Mouse (Mus musculus) midbrain, embryonic 15.5 days (tissue): ENCODE data around the gene Dgke. TPM values are rescaled to one million over a fixed set of nuclear protein-coding genes. Genes with fewer than 3 reads are reported as not detected.
"Not testable (repeated sequence)": the region's sequence is repeated elsewhere in the genome, so short reads cannot be mapped to it uniquely, and the experiment has no call there.

Experiments
- ATAC-seq: fragments of 200-750 bp; cut with Nextera tagmentation; replicated peaks from 2 replicates; pipeline ENCODE4 v1.8.0; 2017; ENCODE audit warnings: moderate TSS enrichment
- H3K27ac ChIP-seq: fragments of 300-500 bp; sonication (generic); 2 replicates; pipeline ENCODE4 v1.5.1; 2015; ENCODE audit warnings: mild to moderate bottlenecking, inconsistent platforms
- H3K27me3 ChIP-seq: fragments of 300-500 bp; sonication (generic); replicated peaks from 2 replicates; pipeline ENCODE4 v1.6.1; 2015; ENCODE audit warnings: inconsistent platforms
- H3K36me3 ChIP-seq: fragments of 300-500 bp; sonication (generic); replicated peaks from 2 replicates; pipeline ENCODE4 v1.6.1; 2015; ENCODE audit warnings: inconsistent platforms
- H3K4me1 ChIP-seq: fragments of 300-500 bp; sonication (generic); 2 replicates; pipeline ENCODE4 v1.6.1; 2015; ENCODE audit warnings: inconsistent platforms
- H3K4me2 ChIP-seq: fragments of 300-500 bp; sonication (generic); 2 replicates; pipeline ENCODE4 v1.6.1; 2015; ENCODE audit warnings: inconsistent platforms, mild to moderate bottlenecking, moderate library complexity
- H3K4me3 ChIP-seq: fragments of 300-500 bp; sonication (generic); 2 replicates; pipeline ENCODE4 v1.5.1; 2015; ENCODE audit warnings: mild to moderate bottlenecking, inconsistent platforms
- H3K9ac ChIP-seq: fragments of 300-500 bp; sonication (generic); 2 replicates; pipeline ENCODE4 v1.6.1; 2015; ENCODE audit warnings: mild to moderate bottlenecking, inconsistent platforms
- H3K9me3 ChIP-seq: fragments of 300-500 bp; sonication (generic); 2 replicates; pipeline ENCODE4 v1.6.1; 2016; ENCODE audit warnings: inconsistent platforms
- WGBS: fragments of 180-500 bp; shearing (Covaris S2); methylation state at CpG from one replicate; pipeline ENCODE4 v1.1.7; 2015; ENCODE audit warnings: mixed read lengths; 5-methylcytosine and 5-hydroxymethylcytosine counted together
- polyA plus RNA-seq: library from polyadenylated mRNA; unstranded; fragments of >200 nt; fragmentation: Nextera tagmentation; extraction: Ambion mirVana; gene quantifications from 2 replicates; pipeline ENCODE4 v1.2.1, GENCODE M21; 2015

Gene Dgke
- polyA plus RNA-seq, 1 experiment from 2014 or later: 19.7 TPM

GRCm38 (mm10) chr11:89051767-89052166 lies 14.9 kb downstream of the Dgke start:
- WGBS: 91% methylated on average over 6 of the region's 6 CpGs

GRCm38 (mm10) chr11:89046021-89046420 lies 20.6 kb downstream of the Dgke start:
- Histone ChIP-seq H3K27ac (no peak overlapping the region), H3K9me3 (no peaks in the 10 kb centered on the region), H3K4me1 (no peaks in the 10 kb centered on the region), H3K9ac (no peak overlapping the region), H3K4me2 (no peak overlapping the region), H3K4me3 (no peak overlapping the region), H3K36me3 (peaks cover 62% of the 10 kb centered on the region), H3K27me3 (no peaks in the 10 kb centered on the region)
- no peak for ATAC-seq
- WGBS: 90% methylated on average over 3 of the region's 3 CpGs

More at GRCm38 (mm10) chr11:89051767-89052166, 14.9 kb downstream of the Dgke start:
- ATAC-seq: no peak
- Histone ChIP-seq H3K9me3 (no peaks in the 10 kb centered on the region), H3K27me3 (no peaks in the 10 kb centered on the region), H3K36me3 (peaks cover 36% of the 10 kb centered on the region), H3K4me1 (peaks cover 12% of the 10 kb centered on the region), H3K27ac (no peak overlapping the region), H3K9ac (no peak overlapping the region), H3K4me3 (no peak overlapping the region), H3K4me2 (no peak overlapping the region)

DNA sequence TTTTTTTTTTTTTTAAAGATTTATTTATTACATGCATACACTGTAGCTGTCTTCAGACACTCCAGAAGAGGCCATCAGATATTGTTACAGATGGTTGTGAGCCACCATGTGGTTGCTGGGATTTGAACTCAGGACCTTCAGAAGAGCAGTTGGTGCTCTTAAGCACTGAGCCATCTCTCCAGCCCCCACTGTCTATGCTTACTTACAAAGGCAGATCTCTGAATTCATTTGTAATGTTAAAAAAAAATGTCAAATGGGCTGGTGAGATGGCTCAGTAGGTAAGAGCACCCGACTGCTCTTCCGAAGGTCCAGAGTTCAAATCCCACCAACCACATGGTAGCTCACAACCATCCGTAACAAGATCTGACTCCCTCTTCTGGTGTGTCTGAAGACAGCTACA lies 21.1 kb downstream of the Dgke start:
- H3K27me3 ChIP-seq, H3K9me3 ChIP-seq, ATAC-seq, H3K27ac ChIP-seq, H3K9ac ChIP-seq, H3K4me1 ChIP-seq, H3K4me3 ChIP-seq, H3K4me2 ChIP-seq: not testable (repeated sequence)
- WGBS: 97% methylated on average over 3 of the region's 3 CpGs
- H3K36me3 ChIP-seq: peaks cover 66% of the 10 kb centered on the region

DNA sequence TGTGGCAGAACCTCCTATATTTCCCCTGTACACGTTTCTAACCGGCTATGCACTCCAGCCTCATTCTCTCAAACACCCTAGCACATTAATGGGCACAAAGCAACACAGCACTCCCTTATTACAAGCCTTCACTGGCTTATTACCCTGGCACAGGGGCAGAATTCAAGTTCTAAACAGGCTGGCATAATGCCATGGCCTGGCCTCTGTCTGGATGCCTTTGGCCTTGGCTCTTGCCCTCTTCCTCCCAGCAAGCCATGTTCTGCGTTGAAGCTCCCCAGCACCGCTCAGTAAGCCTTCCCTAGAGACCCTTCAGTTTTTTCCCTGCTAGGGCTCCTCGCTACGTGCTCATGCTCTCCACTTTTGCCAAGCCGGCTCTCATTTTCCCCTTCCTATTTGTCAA lies 23.6 kb downstream of the Dgke start:
- 92% methylated on average over 7 of the region's 7 CpGs for WGBS
- no peak for ATAC-seq
- H3K4me3 ChIP-seq: no peak overlapping the region
- no peak overlapping the region for H3K9ac ChIP-seq
- no peaks in the 10 kb centered on the region for H3K4me1 ChIP-seq
- H3K36me3 ChIP-seq: peaks cover 59% of the 10 kb centered on the region
- no peaks in the 10 kb centered on the region for H3K27me3 ChIP-seq
- H3K9me3 ChIP-seq: no peaks in the 10 kb centered on the region
- no peak overlapping the region for H3K4me2 ChIP-seq
- H3K27ac ChIP-seq: no peak overlapping the region

- H3K27me3 ChIP-seq, H3K9ac ChIP-seq, ATAC-seq, H3K4me3 ChIP-seq, H3K4me1 ChIP-seq, H3K4me2 ChIP-seq, H3K9me3 ChIP-seq, H3K27ac ChIP-seq: not testable (repeated sequence)
- 94% methylated on average over 6 of the region's 7 CpGs for WGBS
- H3K36me3 ChIP-seq: peaks cover 43% of the 10 kb centered on the region
These were observed 25.6 kb downstream of the Dgke start for GRCm38 (mm10) chr11:89041073-89041472.

DNA sequence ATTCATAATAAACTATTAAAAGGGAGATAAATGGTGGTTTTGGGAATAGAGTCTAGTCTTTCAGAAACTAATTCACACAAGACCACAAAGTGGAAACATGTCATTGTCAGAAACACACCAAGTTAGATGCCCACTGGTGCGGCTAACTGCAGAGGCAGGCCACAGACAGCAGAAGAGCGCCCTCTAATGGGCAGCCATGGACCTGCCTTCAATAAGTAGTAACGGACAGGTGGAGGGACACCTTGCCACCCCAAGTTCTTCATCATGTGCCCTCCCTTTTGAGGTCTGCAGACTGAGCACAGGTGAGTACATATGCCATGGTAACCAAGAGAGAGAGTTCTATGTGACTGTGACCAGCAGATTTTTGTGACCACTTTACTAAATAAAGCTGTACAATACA lies 27.3 kb downstream of the Dgke start:
- Histone ChIP-seq H3K27me3 (no peaks in the 10 kb centered on the region), H3K9me3 (no peaks in the 10 kb centered on the region), H3K27ac (no peak overlapping the region), H3K4me2 (no peak overlapping the region), H3K9ac (no peak overlapping the region), H3K36me3 (peaks cover 27% of the 10 kb centered on the region; the same call in 1 of the 2 replicates), H3K4me1 (no peaks in the 10 kb centered on the region), H3K4me3 (no peak overlapping the region)
- no peak for ATAC-seq
- 33% methylated on average over 3 of the region's 3 CpGs for WGBS

DNA sequence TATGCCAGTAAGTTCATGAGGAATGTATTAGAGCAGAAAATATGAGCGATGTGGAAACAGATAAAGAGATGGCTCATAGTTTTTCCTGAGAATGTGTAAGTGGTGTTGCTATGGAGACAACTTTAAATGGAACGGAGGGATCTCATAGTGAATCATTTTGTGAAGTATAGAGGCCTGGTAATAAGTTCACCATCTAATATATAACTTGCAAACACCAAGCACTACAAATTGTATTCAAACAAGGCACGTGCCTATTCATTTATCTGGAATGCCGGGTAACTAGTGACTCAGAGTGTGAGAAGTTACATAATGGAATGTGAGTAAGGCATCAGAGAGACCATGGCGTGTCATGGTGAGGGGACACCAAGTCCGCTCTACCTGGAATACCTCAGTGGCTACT lies 28.2 kb downstream of the Dgke start:
- H3K27me3 ChIP-seq: no peaks in the 10 kb centered on the region
- no peak overlapping the region for H3K4me2 ChIP-seq
- H3K27ac ChIP-seq: no peak overlapping the region
- H3K9ac ChIP-seq: no peak overlapping the region
- H3K36me3 ChIP-seq: peaks cover 21% of the 10 kb centered on the region; the same call in 1 of the 2 replicates
- no peak for ATAC-seq
- 86% methylated on average over 6 of the region's 6 CpGs for WGBS
- no peaks in the 10 kb centered on the region for H3K4me1 ChIP-seq
- H3K9me3 ChIP-seq: no peaks in the 10 kb centered on the region
- no peak overlapping the region for H3K4me3 ChIP-seq

DNA sequence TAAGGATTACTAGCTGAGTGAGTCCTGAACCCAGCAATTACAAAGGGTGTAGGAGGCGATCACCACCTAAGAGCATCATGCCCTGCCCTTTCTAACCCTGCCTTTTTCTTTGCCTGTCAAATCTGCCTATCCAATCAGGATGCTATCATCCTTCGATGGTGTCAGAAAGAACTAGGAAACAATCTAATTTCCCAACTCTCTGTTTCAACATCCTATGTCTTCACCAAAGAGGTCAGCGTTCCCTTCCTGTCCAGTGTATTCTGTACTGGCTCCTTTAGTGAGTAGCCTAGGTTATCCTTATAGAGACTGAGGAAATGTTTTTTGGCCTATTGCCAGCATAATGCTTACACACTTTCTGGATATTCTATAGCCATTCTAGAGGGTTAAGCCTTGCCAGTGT lies 31.1 kb downstream of the Dgke start:
- H3K4me1 ChIP-seq: no peaks in the 10 kb centered on the region
- no peak overlapping the region for H3K4me3 ChIP-seq
- no peaks in the 10 kb centered on the region for H3K9me3 ChIP-seq
- H3K27me3 ChIP-seq: no peaks in the 10 kb centered on the region
- H3K27ac ChIP-seq: no peak overlapping the region
- ATAC-seq: no peak
- no peak overlapping the region for H3K4me2 ChIP-seq
- WGBS: 83% methylated on average over 3 of the region's 3 CpGs
- peaks cover 9% of the 10 kb centered on the region; the same call in 1 of the 2 replicates for H3K36me3 ChIP-seq
- no peak overlapping the region for H3K9ac ChIP-seq

DNA sequence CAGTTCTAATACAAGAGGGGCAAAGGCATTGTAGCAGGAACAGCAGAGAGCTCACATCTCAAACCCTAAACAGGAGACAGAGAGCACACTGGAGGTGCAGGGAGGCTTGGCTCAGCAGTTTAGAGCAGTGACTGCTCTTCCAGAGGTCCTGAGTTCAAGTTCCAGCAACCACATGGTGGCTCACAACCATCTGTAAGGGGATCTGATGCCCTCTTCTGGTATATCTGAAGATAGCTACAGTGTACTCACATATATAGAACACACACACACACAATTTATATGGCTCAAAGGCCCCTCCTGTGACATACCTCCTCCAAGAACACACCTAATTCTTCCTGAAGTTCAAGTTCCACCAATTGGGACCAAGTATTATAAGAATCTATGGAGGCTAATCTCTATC lies 32.1 kb downstream of the Dgke start:
- Histone ChIP-seq H3K4me2 (no peak overlapping the region), H3K9ac (no peak overlapping the region)
- ATAC-seq: no peak

DNA sequence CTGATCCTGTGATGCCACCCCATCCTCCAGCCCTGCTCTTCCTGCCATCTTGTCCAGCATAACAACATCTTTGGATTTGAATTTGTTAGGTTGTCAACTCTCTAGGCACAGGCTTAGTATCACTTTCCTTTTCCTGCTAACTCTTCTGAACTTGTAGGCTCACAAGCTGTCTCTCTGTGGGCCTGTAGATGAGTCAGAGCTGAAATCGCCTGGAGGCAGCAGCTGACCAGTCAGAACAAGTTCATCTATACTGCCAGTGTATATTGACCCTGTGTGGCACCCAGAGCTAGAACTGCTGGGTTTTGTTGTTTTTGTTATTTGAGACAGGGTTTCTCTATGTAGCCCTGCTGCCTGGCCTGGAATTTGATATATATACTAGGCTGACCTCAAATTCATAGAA lies 35.5 kb downstream of the Dgke start:
- H3K27ac ChIP-seq: no peak overlapping the region
- no peak overlapping the region for H3K9ac ChIP-seq
- H3K4me2 ChIP-seq: no peak overlapping the region
- H3K27me3 ChIP-seq: no peaks in the 10 kb centered on the region
- H3K9me3 ChIP-seq: no peaks in the 10 kb centered on the region
- H3K4me1 ChIP-seq: no peaks in the 10 kb centered on the region
- no peak for ATAC-seq
- H3K36me3 ChIP-seq: no peaks in the 10 kb centered on the region
- H3K4me3 ChIP-seq: no peak overlapping the region
- 83% methylated on average over 1 of the region's 1 CpGs for WGBS

More for the DNA sequence above, 32.1 kb downstream of the Dgke start:
- H3K4me1 ChIP-seq: no peaks in the 10 kb centered on the region
- H3K27me3 ChIP-seq: no peaks in the 10 kb centered on the region
- H3K9me3 ChIP-seq: no peaks in the 10 kb centered on the region
- no peak overlapping the region for H3K27ac ChIP-seq
- no peak overlapping the region for H3K4me3 ChIP-seq
- H3K36me3 ChIP-seq: no peaks in the 10 kb centered on the region; the same call in 1 of the 2 replicates

DNA sequence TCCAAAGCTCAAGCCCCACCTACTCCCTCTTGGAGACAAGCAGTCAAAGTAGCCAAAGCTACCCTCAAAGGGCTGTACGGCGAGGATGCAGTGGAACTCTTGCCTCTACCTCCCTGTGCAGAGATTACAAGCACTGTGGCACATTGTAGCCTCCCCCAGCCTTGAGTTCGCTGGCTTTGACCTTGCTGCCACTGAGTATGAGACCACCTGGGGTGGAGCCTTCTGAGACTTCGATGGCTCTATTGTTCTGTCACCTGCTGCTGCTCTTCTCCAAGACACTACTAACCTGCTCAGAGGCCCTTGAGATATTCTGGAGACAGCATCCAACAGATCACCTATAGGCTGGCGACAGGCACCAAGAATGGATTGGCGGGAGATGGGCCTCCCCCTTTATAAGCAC lies 36.1 kb downstream of the Dgke start:
- no peaks in the 10 kb centered on the region for H3K9me3 ChIP-seq
- H3K27ac ChIP-seq: no peak overlapping the region
- no peaks in the 10 kb centered on the region for H3K36me3 ChIP-seq
- H3K4me3 ChIP-seq: no peak overlapping the region
- WGBS: 73% methylated on average over 6 of the region's 6 CpGs
- no peaks in the 10 kb centered on the region for H3K27me3 ChIP-seq
- no peak overlapping the region for H3K9ac ChIP-seq
- ATAC-seq: no peak
- H3K4me1 ChIP-seq: no peaks in the 10 kb centered on the region
- H3K4me2 ChIP-seq: no peak overlapping the region

DNA sequence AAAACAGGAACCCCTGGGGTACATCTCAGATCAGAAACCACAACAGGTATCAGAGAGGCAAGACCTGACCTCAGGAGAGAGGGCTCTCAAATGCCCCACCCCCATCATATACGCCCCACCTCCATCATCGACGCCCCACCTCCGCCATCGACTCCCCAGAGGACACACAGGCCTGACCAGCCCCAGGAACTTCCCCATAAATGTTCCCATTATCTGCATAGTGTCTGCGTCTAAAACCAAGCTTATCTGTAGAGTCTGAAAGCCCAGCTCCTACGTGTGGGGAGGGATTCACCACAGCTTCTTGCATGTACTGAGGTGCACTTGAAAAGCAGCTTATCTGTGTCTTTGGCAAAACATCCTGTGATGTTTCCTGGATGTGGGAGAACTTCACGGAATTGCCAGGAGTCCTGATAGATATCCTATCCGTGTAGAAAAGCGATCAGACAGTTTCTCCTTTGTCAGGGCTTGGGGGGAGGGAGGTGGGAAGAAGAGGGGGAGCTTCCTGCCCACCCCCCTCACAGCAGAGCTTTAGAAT lies 37.7 kb downstream of the Dgke start:
- ATAC-seq: no peak

GRCm38 (mm10) chr11:89027955-89028361 lies 38.7 kb downstream of the Dgke start:
- no peak for ATAC-seq
- Histone ChIP-seq H3K4me2 (no peak overlapping the region), H3K9ac (no peak overlapping the region), H3K4me3 (no peak overlapping the region), H3K36me3 (no peaks in the 10 kb centered on the region), H3K4me1 (no peaks in the 10 kb centered on the region), H3K27ac (no peak overlapping the region), H3K27me3 (no peaks in the 10 kb centered on the region), H3K9me3 (no peaks in the 10 kb centered on the region)
- 74% methylated on average over 10 of the region's 10 CpGs for WGBS

More for the DNA sequence above, 37.7 kb downstream of the Dgke start:
- no peak overlapping the region for H3K4me2 ChIP-seq
- H3K27ac ChIP-seq: no peak overlapping the region
- no peak overlapping the region for H3K9ac ChIP-seq
- no peaks in the 10 kb centered on the region for H3K9me3 ChIP-seq
- no peaks in the 10 kb centered on the region for H3K4me1 ChIP-seq
- H3K36me3 ChIP-seq: no peaks in the 10 kb centered on the region
- no peaks in the 10 kb centered on the region for H3K27me3 ChIP-seq
- WGBS: 65% methylated on average over 10 of the region's 10 CpGs
- no peak overlapping the region for H3K4me3 ChIP-seq
